Mouse (Mus musculus): ENCODE results near the gene Tead3.
A peak's percentile ranks its signal among the peaks of the same experiment; 100 is the strongest.

The Tead3 gene

GRCm38 (mm10) chr17:28311366-28312132 is 39.1 kb downstream of the Tead3 start:
- no peak for DNase-seq (ENCODE audit: low read depth in 2 of 2, low spot score in 2 of 2)

GRCm38 (mm10) chr17:28310831-28311230 is 39.8 kb downstream of the Tead3 start:
- DNase-seq (ENCODE audit: low read depth in 2 of 2, low spot score in 2 of 2), result no peak

- DNase-seq (ENCODE audit: low read depth in 2 of 2, low spot score in 2 of 2), result peak; percentile 81 to 89
Measured at GRCm38 (mm10) chr17:28308297-28309195, 42.1 kb downstream of the Tead3 start.

- DNase-seq (ENCODE audit: low read depth in 2 of 2, low spot score in 2 of 2), result no peak
Measured at GRCm38 (mm10) chr17:28305172-28305571, 45.4 kb downstream of the Tead3 start.

GRCm38 (mm10) chr17:28300850-28301249 is 49.8 kb downstream of the Tead3 start:
- no peak for DNase-seq (ENCODE audit: low read depth in 2 of 2, low spot score in 2 of 2)

GRCm38 (mm10) chr17:28300323-28300722 is 50.3 kb downstream of the Tead3 start:
- no peak for DNase-seq (ENCODE audit: low read depth in 2 of 2, low spot score in 2 of 2)

GRCm38 (mm10) chr17:28299669-28300320 is 50.8 kb downstream of the Tead3 start:
- no peak for DNase-seq (ENCODE audit: low read depth in 2 of 2, low spot score in 2 of 2)

GRCm38 (mm10) chr17:28298888-28299287 is 51.7 kb downstream of the Tead3 start:
- DNase-seq (ENCODE audit: low read depth in 2 of 2, low spot score in 2 of 2), result no peak

- no peak for DNase-seq (ENCODE audit: low read depth in 2 of 2, low spot score in 2 of 2)
Measured at GRCm38 (mm10) chr17:28294449-28295333, 55.9 kb downstream of the Tead3 start.

- DNase-seq (ENCODE audit: low read depth in 2 of 2, low spot score in 2 of 2), result no peak
Measured at GRCm38 (mm10) chr17:28293716-28294115, 56.9 kb downstream of the Tead3 start.

- no peak for DNase-seq (ENCODE audit: low read depth in 2 of 2, low spot score in 2 of 2)
Measured at GRCm38 (mm10) chr17:28291346-28291745, 59.3 kb downstream of the Tead3 start.

- no peak for DNase-seq (ENCODE audit: low read depth in 2 of 2, low spot score in 2 of 2)
Measured at GRCm38 (mm10) chr17:28290671-28291070, 59.9 kb downstream of the Tead3 start.

- DNase-seq (ENCODE audit: low read depth in 2 of 2, low spot score in 2 of 2), result no peak
Measured at GRCm38 (mm10) chr17:28290262-28290661, 60.4 kb downstream of the Tead3 start.

GRCm38 (mm10) chr17:28287980-28288379 is 62.6 kb downstream of the Tead3 start:
- peak in 1 of 2 experiments; percentile 21 for DNase-seq (ENCODE audit: low read depth in 2 of 2, low spot score in 2 of 2)

GRCm38 (mm10) chr17:28287578-28287977 is 63.0 kb downstream of the Tead3 start:
- no peak for DNase-seq (ENCODE audit: low read depth in 2 of 2, low spot score in 2 of 2)

- DNase-seq (ENCODE audit: low read depth in 2 of 2, low spot score in 2 of 2), result no peak
Measured at GRCm38 (mm10) chr17:28286964-28287363, 63.7 kb downstream of the Tead3 start.

- DNase-seq (ENCODE audit: low read depth in 2 of 2, low spot score in 2 of 2), result no peak
Measured at GRCm38 (mm10) chr17:28286133-28286532, 64.5 kb downstream of the Tead3 start.

GRCm38 (mm10) chr17:28283199-28283598 is 67.4 kb downstream of the Tead3 start:
- no peak for DNase-seq (ENCODE audit: low read depth in 2 of 2, low spot score in 2 of 2)

GRCm38 (mm10) chr17:28281866-28282441 is 68.7 kb downstream of the Tead3 start:
- no peak for DNase-seq (ENCODE audit: low read depth in 2 of 2, low spot score in 2 of 2)

Measured in CD8-positive naive resting alpha-beta T cell, adult 2 months (primary cell).